Mouse (Mus musculus) Patski (cell line): ENCODE measurements around the gene Evx2. TPM values are rescaled to one million over a fixed set of nuclear protein-coding genes. Genes with fewer than 3 reads are reported as not detected.

Source experiments
- ATAC-seq: fragments of 100-300 bp; one replicate; pipeline ENCODE4 v1.8.0; 2021
- CTCF ChIA-PET: fragments of 350-600 bp; sonication (Branson Sonifier 250); formaldehyde crosslinking; loops from one replicate; lab custom pipeline; 2022; ENCODE audit warnings: inconsistent platforms; lab: Charles Lee
- POLR2A ChIA-PET: fragments of 350-600 bp; sonication (Branson Sonifier 250); formaldehyde crosslinking; loops from one replicate; lab custom pipeline; 2022; ENCODE audit warnings: antibody characterized with exemption, inconsistent platforms; lab: Charles Lee
- DNase-seq: peaks from one replicate; pipeline ENCODE4 v3.0.0-alpha.2; 2011; ENCODE audit warnings: low read depth, low spot score
- H3K27me3 ChIP-seq: fragments of 371-371 bp; one replicate; pipeline ENCODE4 v1.5.1; 2021
- CTCF ChIP-seq: fragments of 100-300 bp; IDR thresholded peaks from one replicate; pipeline ENCODE4 v1.5.1; 2021
- in situ Hi-C: fragments of 300-500 bp; cut with MboI; formaldehyde crosslinking; loops from 3 replicates; pipeline ENCODE4 v1.11.1; 2018; ENCODE audit warnings: low pct_unique_long_range_greater_than_20kb, mixed read lengths
- polyA plus RNA-seq: library from polyadenylated mRNA; unstranded; gene quantifications from one replicate; pipeline ENCODE4 v1.2.3, GENCODE M21; 2021

Evx2 gene
- polyA plus RNA-seq, 1 experiment from 2014 or later: not detected

DNA sequence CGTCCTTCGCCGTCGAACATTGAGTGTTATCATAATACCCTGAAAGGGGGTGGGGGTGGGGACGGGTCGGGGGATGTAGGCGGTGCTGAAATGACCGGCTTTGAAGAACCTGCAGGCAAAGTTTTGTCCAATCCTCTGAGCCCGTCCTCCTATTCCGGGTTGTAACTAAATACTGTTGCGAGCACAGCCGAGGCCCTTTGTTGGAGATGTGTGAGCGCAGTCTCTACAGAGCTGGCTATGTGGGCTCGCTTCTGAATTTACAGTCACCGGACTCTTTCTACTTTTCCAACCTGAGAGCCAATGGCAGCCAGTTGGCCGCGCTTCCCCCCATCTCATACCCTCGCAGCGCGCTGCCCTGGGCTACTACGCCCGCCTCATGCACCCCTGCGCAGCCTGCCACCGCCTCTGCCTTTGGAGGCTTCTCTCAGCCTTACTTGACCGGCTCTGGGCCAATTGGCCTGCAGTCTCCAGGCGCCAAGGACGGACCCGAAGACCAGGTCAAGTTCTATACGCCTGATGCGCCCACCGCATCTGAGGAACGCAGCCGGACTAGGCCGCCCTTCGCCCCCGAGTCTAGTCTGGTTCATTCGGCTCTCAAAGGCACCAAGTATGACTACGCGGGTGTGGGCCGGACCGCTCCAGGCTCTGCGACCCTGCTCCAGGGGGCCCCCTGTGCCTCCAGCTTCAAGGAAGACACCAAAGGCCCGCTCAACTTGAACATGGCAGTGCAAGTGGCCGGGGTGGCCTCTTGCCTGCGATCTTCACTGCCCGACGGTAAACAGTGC, 15.7 kb upstream of the Evx2 start, which contains the start of gene Hoxd12:
TSS of gene Hoxd12 (plus strand) at position 133 of the 785 bp plus-strand sequence.
- peaks cover 25% of the 10 kb centered on the region for H3K27me3 ChIP-seq
- no peak for DNase-seq
- ChIA-PET CTCF (no interaction called here), POLR2A (no interaction called here)
- no peak for ATAC-seq
- no peak for TF ChIP-seq CTCF
- in situ Hi-C loops: loop anchor here (25.0 kb wide), 3 partner anchors 888 to 1113 kb away; partner anchors contain the start of gene Chn1

- DNase-seq (no peak), ATAC-seq (no peak)
- POLR2A ChIA-PET: no interaction called here
- peaks cover 33% of the 10 kb centered on the region for H3K27me3 ChIP-seq
- no peak for TF ChIP-seq CTCF
- CTCF ChIA-PET: no interaction called here
- in situ Hi-C loops: loop anchor here (25.0 kb wide), 2 partner anchors 887 to 1112 kb away; partner anchors contain the start of gene Chn1
Measured at GRCm38 (mm10) chr2:74673835-74674425, 14.6 kb upstream of the Evx2 start.

- in situ Hi-C loops: loop anchor here (25.0 kb wide), 2 partner anchors 885 to 1110 kb away; partner anchors contain the start of gene Chn1
- POLR2A ChIA-PET: interaction anchor here (0.6 kb wide), 1 partner anchor 478 kb away, joined by 3 read pairs; no protein-coding TSS in a partner anchor
- CTCF ChIA-PET: interaction anchor here (0.6 to 0.8 kb wide), 2 partner anchors 9 to 689 kb away, joined by 3 read pairs; no protein-coding TSS in a partner anchor
- ATAC-seq (no peak), DNase-seq (no peak)
- no peak for TF ChIP-seq CTCF
- peaks cover 31% of the 10 kb centered on the region for H3K27me3 ChIP-seq
Measured at GRCm38 (mm10) chr2:74672481-74673362, 13.4 kb upstream of the Evx2 start.

- DNase-seq (no peak), ATAC-seq (no peak)
- POLR2A ChIA-PET: no interaction called here
- H3K27me3 ChIP-seq: peaks cover 38% of the 10 kb centered on the region
- in situ Hi-C loops: loop anchor here (25.0 kb wide), 2 partner anchors 885 to 1110 kb away; partner anchors contain the start of gene Chn1
- CTCF ChIA-PET: no interaction called here
- no peak for TF ChIP-seq CTCF
Measured at GRCm38 (mm10) chr2:74671847-74672246, 12.5 kb upstream of the Evx2 start.

GRCm38 (mm10) chr2:74670632-74671188, 11.4 kb upstream of the Evx2 start:
- POLR2A ChIA-PET: interaction anchor here (0.7 kb wide), 1 partner anchor 440 kb away, joined by 3 read pairs; no protein-coding TSS in a partner anchor
- CTCF ChIA-PET: interaction anchor here (1.3 kb wide), 1 partner anchor 10 kb away, joined by 3 read pairs; no protein-coding TSS in a partner anchor
- in situ Hi-C loops: loop anchor here (25.0 kb wide), 2 partner anchors 883 to 1108 kb away; partner anchors contain the start of gene Chn1
- DNase-seq (no peak), ATAC-seq (no peak)
- no peak for TF ChIP-seq CTCF
- peaks cover 45% of the 10 kb centered on the region for H3K27me3 ChIP-seq

DNA sequence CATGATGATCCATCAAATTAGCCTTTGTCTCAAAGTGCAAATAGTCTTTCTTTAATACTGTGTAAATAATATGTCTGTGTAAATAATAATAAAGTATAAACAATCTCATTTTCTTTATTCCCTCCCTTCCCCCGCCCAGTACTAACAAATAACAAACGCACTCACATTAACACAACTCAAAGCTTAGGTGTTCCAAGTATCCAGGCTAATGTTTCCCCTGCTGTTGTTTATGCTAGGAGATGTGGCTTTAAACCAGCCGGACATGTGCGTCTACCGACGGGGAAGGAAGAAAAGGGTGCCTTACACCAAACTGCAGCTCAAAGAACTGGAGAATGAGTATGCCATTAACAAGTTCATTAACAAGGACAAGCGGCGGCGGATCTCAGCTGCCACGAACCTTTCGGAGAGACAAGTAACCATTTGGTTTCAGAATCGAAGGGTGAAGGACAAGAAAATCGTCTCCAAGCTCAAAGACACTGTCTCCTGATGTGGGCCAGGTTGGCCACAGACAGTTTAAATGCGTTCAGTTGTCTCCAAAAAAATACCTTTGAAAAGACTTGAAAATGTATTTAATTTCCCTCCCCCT, 10.4 kb upstream of the Evx2 start:
- POLR2A ChIA-PET: no interaction called here
- CTCF ChIA-PET: interaction anchor here (1.3 kb wide), 2 partner anchors 9 to 17 kb away, joined by 3 read pairs; no protein-coding TSS in a partner anchor
- DNase-seq (no peak), ATAC-seq (no peak)
- H3K27me3 ChIP-seq: peaks cover 47% of the 10 kb centered on the region
- TF ChIP-seq CTCF: no peak
- in situ Hi-C loops: loop anchor here (25.0 kb wide), 2 partner anchors 882 to 1107 kb away; partner anchors contain the start of gene Chn1

DNA sequence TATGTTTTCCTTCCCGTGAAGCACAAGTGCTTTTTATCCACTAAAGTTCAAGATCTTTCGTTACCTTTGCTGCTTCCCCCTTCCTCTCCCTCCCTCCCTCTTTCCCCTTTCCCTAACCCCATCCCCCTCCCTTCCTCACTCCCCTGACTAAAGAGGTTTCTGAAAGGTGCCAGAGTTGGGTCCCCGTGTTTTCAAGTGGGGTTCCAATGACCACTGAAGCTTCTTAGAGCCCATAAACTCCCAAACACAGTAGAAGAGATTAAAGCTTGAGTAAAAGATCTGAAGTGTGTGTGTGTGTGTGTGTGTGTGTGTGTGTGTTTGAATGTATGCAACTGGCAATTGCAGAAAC, 9.8 kb upstream of the Evx2 start:
- no peak for ATAC-seq
- TF ChIP-seq CTCF: no peak
- H3K27me3 ChIP-seq: peaks cover 52% of the 10 kb centered on the region
- in situ Hi-C loops: loop anchor here (25.0 kb wide), 2 partner anchors 882 to 1107 kb away; partner anchors contain the start of gene Chn1
- CTCF ChIA-PET: interaction anchor here (1.3 kb wide), 1 partner anchor 17 kb away, joined by 3 read pairs; no protein-coding TSS in a partner anchor
- POLR2A ChIA-PET: no interaction called here
- DNase-seq: no peak

- in situ Hi-C loops: loop anchor here (25.0 kb wide), 2 partner anchors 881 to 1106 kb away; partner anchors contain the start of gene Chn1
Measured at GRCm38 (mm10) chr2:74668370-74669229, 9.2 kb upstream of the Evx2 start.

More at GRCm38 (mm10) chr2:74668370-74669229, 9.2 kb upstream of the Evx2 start:
- no peak for ATAC-seq
- POLR2A ChIA-PET: no interaction called here
- CTCF ChIA-PET: interaction anchor here (1.3 kb wide), 1 partner anchor 18 kb away, joined by 3 read pairs; no protein-coding TSS in a partner anchor
- TF ChIP-seq CTCF: no peak
- peaks cover 53% of the 10 kb centered on the region for H3K27me3 ChIP-seq
- DNase-seq: no peak
